Mouse (Mus musculus) liver, adult 2 months (tissue): ENCODE measurements around the gene Slc38a3.

Experiments
- CTCF ChIP-seq: fragments of 200-500 bp; IDR thresholded peaks from 2 replicates; pipeline ENCODE4 v1.5.1; 2011; ENCODE audit warnings: low read depth, low read length, control low read depth
- POLR2A ChIP-seq: fragments of 200-500 bp; IDR thresholded peaks from 2 replicates; pipeline ENCODE4 v1.6.1; 2011; ENCODE audit warnings: low read length, control low read depth; ENCODE audit not compliant: insufficient read depth; ENCODE audit errors: extremely low read depth

DNA sequence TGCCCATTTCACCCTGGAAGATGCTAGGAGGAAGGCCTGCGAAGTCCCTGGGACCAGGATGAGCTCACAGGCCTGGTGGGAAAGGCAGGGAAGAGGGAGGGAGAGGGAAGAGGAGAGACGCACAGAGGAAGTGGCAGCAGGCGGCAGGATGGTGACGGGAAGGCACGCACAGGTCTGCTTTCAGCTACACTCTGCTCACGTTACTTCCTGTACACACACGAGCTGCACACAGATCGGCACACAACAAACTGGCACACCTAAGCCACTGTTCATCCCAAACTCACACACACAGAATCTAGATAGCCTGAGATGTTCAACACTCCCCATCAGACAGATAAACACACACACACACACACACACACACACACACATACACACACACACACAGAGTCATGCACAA lies 21.1 kb upstream of the Slc38a3 start:
- no peak for TF ChIP-seq CTCF
- TF ChIP-seq POLR2A = no peak
